Mouse (Mus musculus) right cerebral cortex, postnatal 4 days (tissue): ENCODE measurements at regions not wholly inside any gene's neighbourhood (a gene's known extent, or its start where the extent isn't known, plus 50 kb on each side); places are given as distances from the start of the nearest gene placed in this dataset.

ENCODE experiments used
- DNase-seq: peaks from one replicate; pipeline ENCODE4 v3.0.0-alpha.2; 2022

GRCm38 (mm10) chr13:99780751-99781460, 120.0 kb downstream of the Cartpt start:
- no peak for DNase-seq

- no peak for DNase-seq
Measured at GRCm38 (mm10) chr13:99778747-99779146, 122.1 kb downstream of the Cartpt start.

- no peak for DNase-seq
Measured at GRCm38 (mm10) chr13:99777736-99778135, 123.2 kb downstream of the Cartpt start.

- DNase-seq, result no peak
Measured at GRCm38 (mm10) chr13:99765965-99766364, 134.9 kb downstream of the Cartpt start.

- DNase-seq, result no peak
Measured at GRCm38 (mm10) chr13:99764764-99765163, 136.1 kb downstream of the Cartpt start.

GRCm38 (mm10) chr13:99764097-99764714, 136.7 kb downstream of the Cartpt start:
- no peak for DNase-seq

- no peak for DNase-seq
Measured at GRCm38 (mm10) chr13:99761843-99762242, 139.0 kb downstream of the Cartpt start.

GRCm38 (mm10) chr13:99761423-99761822, 139.5 kb downstream of the Cartpt start:
- DNase-seq, result no peak

- no peak for DNase-seq
Measured at GRCm38 (mm10) chr13:99760646-99761045, 140.2 kb downstream of the Cartpt start.

GRCm38 (mm10) chr13:99759256-99760044, 141.4 kb downstream of the Cartpt start:
- DNase-seq, result no peak

- DNase-seq, result no peak
Measured at GRCm38 (mm10) chr13:99754701-99755100, 146.2 kb downstream of the Cartpt start.

GRCm38 (mm10) chr13:99754251-99754652, 146.6 kb downstream of the Cartpt start:
- DNase-seq, result no peak

GRCm38 (mm10) chr13:99753526-99753925, 147.4 kb downstream of the Cartpt start:
- DNase-seq, result no peak

GRCm38 (mm10) chr13:99750729-99751128, 150.2 kb downstream of the Cartpt start:
- DNase-seq, result no peak

- no peak for DNase-seq
Measured at GRCm38 (mm10) chr13:99749342-99749741, 151.5 kb downstream of the Cartpt start.

GRCm38 (mm10) chr13:99748128-99748527, 152.8 kb downstream of the Cartpt start:
- no peak for DNase-seq

GRCm38 (mm10) chr13:99745526-99745925, 155.4 kb downstream of the Cartpt start:
- DNase-seq, result no peak

- no peak for DNase-seq
Measured at GRCm38 (mm10) chr13:99744790-99745120, 156.1 kb downstream of the Cartpt start.

- DNase-seq, result no peak
Measured at GRCm38 (mm10) chr13:99743952-99744789, 156.7 kb downstream of the Cartpt start.

- no peak for DNase-seq
Measured at GRCm38 (mm10) chr13:99742507-99742906, 158.4 kb downstream of the Cartpt start.

GRCm38 (mm10) chr13:99741981-99742380, 158.9 kb downstream of the Cartpt start:
- no peak for DNase-seq

GRCm38 (mm10) chr13:99739420-99739819, 161.5 kb downstream of the Cartpt start:
- no peak for DNase-seq

- no peak for DNase-seq
Measured at GRCm38 (mm10) chr13:99737271-99737670, 163.6 kb downstream of the Cartpt start.
